Mouse (Mus musculus) spleen, postnatal 4 days (tissue): ENCODE measurements around the gene Desi1.

ENCODE experiments used
- DNase-seq, 2 experiments: peaks; one replicate each; pipeline ENCODE4 v3.0.0; 2022; ENCODE audit warnings: low spot score in 2 of 2

Desi1 gene

DNA sequence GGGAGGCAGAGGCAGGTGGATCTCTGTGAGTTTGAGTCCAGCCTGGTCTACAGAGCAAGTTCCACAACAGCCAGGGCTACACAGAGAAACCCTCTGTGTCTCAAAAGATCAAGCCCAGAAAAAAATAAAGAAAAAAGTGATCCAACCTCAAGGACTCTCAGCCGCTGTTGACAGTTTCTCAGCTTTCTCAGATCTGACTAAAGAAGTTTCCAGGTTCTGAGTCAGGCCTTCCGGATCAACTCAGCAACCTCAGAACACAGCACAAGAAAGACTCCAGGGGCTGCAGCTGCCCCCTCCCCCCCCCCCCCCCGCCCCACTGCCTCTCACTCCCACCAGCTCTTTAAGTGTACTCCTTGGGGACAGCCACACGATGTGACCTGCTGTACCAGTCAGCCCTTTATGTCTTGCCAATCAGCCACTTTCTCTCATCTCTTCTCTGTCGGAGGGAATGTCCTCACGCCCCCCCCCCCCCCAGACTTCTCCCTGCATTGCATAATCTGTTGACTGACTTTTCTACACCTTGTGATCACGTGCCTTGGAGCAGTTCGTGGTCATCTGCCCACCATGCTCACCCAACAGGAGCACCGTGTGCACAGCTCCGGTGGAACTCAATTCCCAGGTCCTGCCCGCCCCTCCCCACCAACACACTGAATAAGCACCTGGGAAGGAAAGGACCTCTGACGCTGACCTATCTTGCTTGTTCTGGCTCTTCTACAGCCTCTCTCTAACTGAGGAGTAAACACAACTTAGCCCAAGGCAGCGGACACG lies 67.4 kb downstream of the Desi1 start:
- no peak for DNase-seq

- no peak for DNase-seq
These were observed 68.6 kb downstream of the Desi1 start for GRCm38 (mm10) chr15:81964980-81965545.

DNA sequence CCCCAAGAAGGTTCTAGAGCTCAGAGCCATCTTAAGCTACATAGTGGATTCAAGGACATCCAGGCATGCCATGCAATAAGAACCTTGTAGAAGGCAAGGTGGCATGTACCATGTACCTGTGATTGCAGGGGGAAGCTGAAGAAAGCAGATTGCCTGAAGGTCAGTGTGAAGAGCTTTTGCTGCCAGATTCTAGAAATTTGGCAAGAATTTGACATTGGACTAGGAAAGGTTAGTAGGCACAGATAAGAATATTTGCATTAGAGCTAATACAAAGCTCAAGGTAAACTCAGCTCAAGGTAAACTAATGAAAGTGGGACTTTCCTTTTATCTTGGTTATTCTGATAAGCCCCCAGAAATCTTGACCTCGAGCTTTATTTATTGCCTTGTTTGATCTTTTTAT lies 69.4 kb downstream of the Desi1 start:
- no peak for DNase-seq

DNA sequence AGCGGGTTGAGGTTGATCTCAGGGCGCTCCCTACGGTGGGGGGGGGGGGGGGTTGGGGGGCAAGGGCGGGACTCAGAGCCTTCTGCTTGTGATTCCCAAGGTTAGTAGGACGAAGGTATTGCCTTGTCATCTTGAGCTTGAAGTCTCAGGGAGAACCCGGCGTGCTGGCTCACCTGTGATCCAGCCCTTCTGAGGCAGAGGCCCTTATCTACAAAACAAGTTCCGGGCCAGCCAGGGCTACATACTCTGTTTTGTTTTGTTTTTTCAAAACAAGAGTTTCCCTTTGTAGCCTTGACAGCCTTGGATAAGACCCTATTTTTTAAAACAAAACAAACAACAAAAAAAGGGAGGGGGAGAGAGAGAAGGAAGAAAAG lies 72.6 kb downstream of the Desi1 start:
- no peak for DNase-seq

GRCm38 (mm10) chr15:81960171-81961077 lies 73.2 kb downstream of the Desi1 start, which contains the start of gene Pmm1:
Gene Pmm1 (minus strand): TSS chr15:81960930.
- peak; percentile 99 to 100 for DNase-seq

- no peak for DNase-seq
These were observed 74.8 kb downstream of the Desi1 start for GRCm38 (mm10) chr15:81958906-81959305.

- DNase-seq = no peak
These were observed 76.1 kb downstream of the Desi1 start for GRCm38 (mm10) chr15:81957598-81957997.

DNA sequence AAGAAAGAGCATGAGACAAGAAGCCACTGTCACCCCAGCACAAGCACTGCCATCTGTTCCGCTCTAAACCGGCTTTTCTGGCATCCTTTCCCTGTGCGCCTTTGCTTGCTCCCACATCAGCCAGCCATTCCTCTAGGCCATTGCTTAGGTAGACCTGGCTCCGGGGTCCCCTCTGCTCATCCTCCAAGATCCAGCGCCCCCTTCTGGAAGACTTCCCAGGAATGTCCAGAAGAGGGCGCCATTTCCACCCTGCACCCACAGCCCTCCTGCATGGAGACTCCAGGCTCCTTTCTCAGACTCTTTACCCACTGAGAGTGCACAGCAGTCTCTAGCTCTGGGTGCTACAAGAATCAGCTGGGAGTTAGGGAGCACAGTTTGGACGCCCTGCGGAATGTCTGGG lies 77.2 kb downstream of the Desi1 start:
- DNase-seq = peak; percentile 54 to 86

- DNase-seq = no peak
These were observed 78.2 kb downstream of the Desi1 start for GRCm38 (mm10) chr15:81955414-81955813.

DNA sequence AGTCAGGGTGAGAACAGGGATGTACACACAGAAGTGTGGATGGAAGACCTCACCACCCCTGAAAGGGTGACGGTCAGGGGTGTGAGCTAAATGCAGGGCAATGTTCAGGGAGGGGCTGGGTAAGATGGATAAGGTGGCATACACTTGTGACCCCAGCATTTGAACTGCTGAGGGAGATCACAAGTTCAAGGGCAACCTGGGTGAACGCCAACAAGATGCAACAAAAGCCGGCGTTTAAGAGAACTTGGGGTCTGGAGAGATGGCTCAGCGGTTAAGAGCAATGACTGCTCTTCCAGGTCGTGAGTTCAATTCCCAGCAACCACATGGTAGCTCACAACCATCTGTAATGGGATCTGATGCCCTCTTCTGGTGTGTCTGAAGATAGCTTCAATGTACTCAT lies 78.9 kb downstream of the Desi1 start:
- no peak for DNase-seq

DNA sequence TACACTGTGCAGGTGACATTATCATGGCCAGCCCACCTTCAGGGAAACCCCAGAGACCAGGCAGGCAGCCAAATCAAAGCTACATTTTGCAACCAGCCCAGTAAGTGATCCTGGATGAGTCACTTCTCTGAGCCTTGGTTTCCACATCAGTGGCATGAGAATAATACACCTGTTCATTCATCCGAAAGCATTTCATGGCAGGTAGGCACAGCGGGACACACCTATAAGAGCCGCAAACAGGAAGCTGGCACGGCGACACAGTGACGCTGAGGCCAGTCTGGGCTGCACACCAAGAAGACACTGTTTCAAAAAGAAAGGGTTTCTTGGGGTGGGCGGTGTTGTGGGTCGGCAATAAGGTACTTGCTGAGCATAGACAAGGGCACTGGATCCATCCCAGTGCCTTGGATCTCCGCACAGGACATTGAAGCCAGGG lies 79.5 kb downstream of the Desi1 start:
- no peak for DNase-seq

DNA sequence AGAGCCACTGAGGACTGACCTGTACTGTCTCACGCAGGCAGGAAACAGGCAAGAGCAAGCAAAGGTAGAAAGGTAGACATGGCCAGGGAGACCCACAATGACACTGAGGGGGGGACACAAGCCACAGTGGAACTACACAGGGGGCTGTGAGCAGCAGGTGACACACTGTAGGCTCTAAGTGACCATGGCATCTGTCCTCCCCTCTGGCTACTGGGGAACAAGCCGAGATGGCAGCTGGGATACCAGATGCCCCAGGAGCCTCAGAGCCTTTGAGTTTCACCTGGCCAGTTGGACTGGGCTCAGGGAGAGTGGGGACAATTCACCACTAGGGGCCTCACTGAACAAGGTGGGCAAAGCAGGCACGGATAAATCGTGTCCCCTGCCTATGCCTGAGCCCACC lies 81.4 kb downstream of the Desi1 start:
- no peak for DNase-seq

DNA sequence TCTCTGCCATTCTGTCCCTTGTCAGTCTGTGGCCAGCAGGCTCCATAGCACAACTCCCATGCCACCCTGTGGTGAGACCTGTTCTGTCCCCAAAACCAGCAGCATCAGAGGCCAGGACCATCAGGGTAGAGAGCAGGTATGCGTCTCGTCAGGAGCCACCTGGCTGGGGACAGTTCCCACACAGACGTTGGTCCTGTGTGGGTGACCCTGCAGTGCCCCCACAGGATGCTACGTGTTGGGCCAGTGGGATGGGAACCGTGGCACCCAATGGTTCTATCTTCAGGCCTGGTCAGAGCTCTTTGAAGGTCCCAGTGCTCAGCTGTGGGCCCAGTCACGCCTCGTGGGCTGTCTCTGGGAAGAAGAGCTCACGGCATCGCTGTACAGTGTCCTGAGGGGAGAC lies 82.5 kb downstream of the Desi1 start:
- DNase-seq = peak in 1 of 2 experiments; percentile 56

GRCm38 (mm10) chr15:81950716-81951115 lies 82.9 kb downstream of the Desi1 start:
- DNase-seq = no peak

GRCm38 (mm10) chr15:81949476-81950131 lies 84.1 kb downstream of the Desi1 start:
- DNase-seq = peak in 1 of 2 experiments; percentile 56

DNA sequence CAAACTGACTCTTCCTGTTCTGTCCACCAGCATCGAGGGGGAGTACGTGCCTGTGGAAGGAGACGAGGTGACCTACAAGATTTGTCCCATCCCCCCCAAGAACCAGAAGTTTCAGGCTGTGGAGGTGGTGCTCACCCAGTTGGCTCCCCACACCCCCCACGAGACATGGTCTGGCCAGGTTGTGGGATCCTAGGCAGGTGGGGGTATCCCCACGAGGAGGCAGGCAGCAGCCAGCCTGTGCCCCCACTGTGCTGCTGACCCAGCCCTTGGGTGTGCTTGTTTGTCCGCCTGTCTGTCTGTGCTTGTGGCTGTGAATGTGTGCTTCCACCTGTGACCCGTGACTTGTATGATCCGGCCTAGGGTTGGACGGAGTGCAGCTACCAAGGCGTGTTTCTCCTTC lies 84.6 kb downstream of the Desi1 start:
- DNase-seq = peak in 1 of 2 experiments; percentile 59

GRCm38 (mm10) chr15:81943176-81943749 lies 90.4 kb downstream of the Desi1 start:
- DNase-seq = peak in 1 of 2 experiments; percentile 52
